ENCODE assay signal across 13 mouse cellular contexts in genomic region chr15:97152354-97152753, GRCm38 (mm10).
DNase-seq lines count a peak whose midpoint lies in the region; ATAC-seq lines count a peak whose summit lies in the region.
"Had no signal": no experiment of that assay in that cellular context is flagged by ENCODE, and none has a peak within 500 bp of the region (broad histone marks: within the 10 kb centered on the region; RNA-seq: fewer than 3 reads in every experiment).

No protein-coding gene starts in this region.

- no peak overlapping the region for H3K27ac ChIP-seq in lung, embryonic 16.5 days (ENCODE audit: low read length)
- peak overlapping the region; percentile 83 for H3K27ac ChIP-seq in hindbrain, embryonic 15.5 days (replicated peaks)
- peak overlapping the region; percentile 11; the same call in 1 of the 2 replicates for H3K27ac ChIP-seq in stomach, embryonic 14.5 days (ENCODE audit: low read length)
- H3K27ac ChIP-seq: heart, embryonic 13.5 days; lung, embryonic 15.5 days had no signal

- no peaks in the 10 kb centered on the region for H3K27me3 ChIP-seq in lung, embryonic 16.5 days (ENCODE audit: control insufficient read depth, insufficient read depth, low read depth, low read length)
- no peaks in the 10 kb centered on the region for H3K27me3 ChIP-seq in hindbrain, embryonic 15.5 days
- H3K27me3 ChIP-seq in stomach, embryonic 14.5 days (ENCODE audit: control insufficient read depth, insufficient read depth, low read length) = no peaks in the 10 kb centered on the region
- H3K27me3 ChIP-seq: heart, embryonic 13.5 days; lung, embryonic 15.5 days had no signal

- no peaks in the 10 kb centered on the region; the same call in 1 of the 2 replicates for H3K4me1 ChIP-seq in lung, embryonic 16.5 days (replicated peaks; ENCODE audit: control insufficient read depth, insufficient read depth, low read length)
- H3K4me1 ChIP-seq in hindbrain, embryonic 15.5 days (replicated peaks) = peaks cover 18% of the 10 kb centered on the region
- 0 out of 2 replicates have a peak, but pooled peaks cover 2% of the 10 kb centered on the region for H3K4me1 ChIP-seq in stomach, embryonic 14.5 days (ENCODE audit: control insufficient read depth, insufficient read depth, low read length)
- H3K4me1 ChIP-seq: heart, embryonic 13.5 days had no signal

- peak; percentile 2 for DNase-seq in cerebellum, adult 9-10 months
- no peak for DNase-seq in cerebellum, postnatal 4 days (ENCODE audit: low spot score in 2 of 2)
- DNase-seq in lung, adult 18-20 months = no peak
- DNase-seq: adrenal gland, adult 2 months; cerebellum, adult 11 months had no signal

- no peak overlapping the region for H3K4me3 ChIP-seq in lung, embryonic 16.5 days (ENCODE audit: low read length)
- H3K4me3 ChIP-seq in hindbrain, embryonic 15.5 days = peak overlapping the region; percentile 2; the same call in 1 of the 2 replicates
- H3K4me3 ChIP-seq in stomach, embryonic 14.5 days (ENCODE audit: low read depth, low read length) = no peak overlapping the region
- H3K4me3 ChIP-seq: heart, embryonic 13.5 days; lung, embryonic 15.5 days; myocyte had no signal

- no peak overlapping the region for H3K4me2 ChIP-seq in lung, embryonic 16.5 days (ENCODE audit: low read depth, low read length)
- H3K4me2 ChIP-seq in hindbrain, embryonic 15.5 days = peak overlapping the region; percentile 45
- H3K4me2 ChIP-seq in stomach, embryonic 14.5 days (replicated peaks; ENCODE audit: low read depth, low read length) = no peak overlapping the region; the same call in 1 of the 2 replicates
- H3K4me2 ChIP-seq: heart, embryonic 13.5 days; lung, embryonic 15.5 days had no signal

- no peaks in the 10 kb centered on the region for H3K9me3 ChIP-seq in lung, embryonic 16.5 days (ENCODE audit: control insufficient read depth, low read length)
- no peaks in the 10 kb centered on the region for H3K9me3 ChIP-seq in hindbrain, embryonic 15.5 days
- no peaks in the 10 kb centered on the region for H3K9me3 ChIP-seq in stomach, embryonic 14.5 days (ENCODE audit: control insufficient read depth, low read depth, low read length)
- H3K9me3 ChIP-seq: heart, embryonic 13.5 days; lung, embryonic 15.5 days had no signal

- no peaks in the 10 kb centered on the region for H3K36me3 ChIP-seq in lung, embryonic 16.5 days (ENCODE audit: control insufficient read depth, insufficient read depth, low read length)
- H3K36me3 ChIP-seq in hindbrain, embryonic 15.5 days = no peaks in the 10 kb centered on the region
- H3K36me3 ChIP-seq in stomach, embryonic 14.5 days (ENCODE audit: control insufficient read depth, insufficient read depth, low read length) = no peaks in the 10 kb centered on the region
- H3K36me3 ChIP-seq: heart, embryonic 13.5 days; lung, embryonic 15.5 days had no signal

- peak; percentile 43; the same call in 1 of the 2 replicates for ATAC-seq in lung, embryonic 16.5 days (ENCODE audit: low read depth)
- ATAC-seq in hindbrain, embryonic 15.5 days (ENCODE audit: low FRiP score, low read depth) = peak; percentile 84
- no peak for ATAC-seq in stomach, embryonic 14.5 days (ENCODE audit: insufficient number of reproducible peaks, insufficient read depth, low FRiP score, low read depth)
- ATAC-seq in granulocyte monocyte progenitor cell, adult 5-6 weeks (replicated peaks; ENCODE audit: poor library complexity, severe bottlenecking) = no peak
- no peak for ATAC-seq in erythroid progenitor cell, adult 5-6 weeks (replicated peaks; ENCODE audit: low FRiP score, poor library complexity, severe bottlenecking)

- no peak overlapping the region for H3K9ac ChIP-seq in lung, embryonic 16.5 days (ENCODE audit: low read length)
- no peak overlapping the region for H3K9ac ChIP-seq in hindbrain, embryonic 15.5 days
- no peak overlapping the region for H3K9ac ChIP-seq in stomach, embryonic 14.5 days (replicated peaks; ENCODE audit: low read depth, low read length)
- H3K9ac ChIP-seq: heart, embryonic 13.5 days; lung, embryonic 15.5 days had no signal

- 32% methylated on average over 8 of the region's 8 CpGs for WGBS in lung, embryonic 16.5 days
- WGBS in hindbrain, embryonic 15.5 days = 51% methylated on average over 8 of the region's 8 CpGs
- 20% methylated on average over 8 of the region's 8 CpGs for WGBS in stomach, embryonic 14.5 days

Comparison
In these comparisons a context has a peak if more than half of its experiments do, and no peak if none do; other contexts are left out.
1. ATAC-seq: peak in lung, embryonic 16.5 days (single experiment) and hindbrain, embryonic 15.5 days (single experiment); none in stomach, embryonic 14.5 days (single experiment), granulocyte monocyte progenitor cell, adult 5-6 weeks (single experiment) and erythroid progenitor cell, adult 5-6 weeks (single experiment).